ENCODE assay signal across 19 mouse cellular contexts in the genomic region with DNA sequence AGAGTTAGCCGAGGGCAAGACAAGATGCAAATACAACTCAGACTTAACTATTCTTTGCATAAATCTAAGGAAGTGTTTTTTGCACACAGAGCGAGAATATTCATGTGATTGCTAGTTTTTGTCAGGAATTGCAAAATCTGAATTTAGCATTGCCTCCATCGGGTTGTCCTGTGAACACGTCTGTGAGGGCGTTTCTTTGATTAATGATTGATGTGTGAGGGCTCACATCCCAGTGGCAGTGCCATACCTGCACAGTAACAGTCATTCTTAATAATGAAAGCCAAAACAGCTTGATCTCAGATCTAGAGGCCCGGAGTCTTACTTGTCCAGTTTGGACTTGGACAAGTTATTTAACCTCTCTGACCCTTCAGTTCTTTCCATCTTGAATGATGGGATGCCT. TPM values are rescaled to one million over a fixed set of nuclear protein-coding genes. Genes with fewer than 3 reads are reported as not detected.
"Had no signal": no experiment of that assay in that cellular context is flagged by ENCODE, and none has a peak within 500 bp of the region (broad histone marks: within the 10 kb centered on the region; RNA-seq: fewer than 3 reads in every experiment).

No protein-coding gene starts in this region.

- H3K36me3 ChIP-seq: lung, embryonic 15.5 days; midbrain, embryonic 13.5 days; midbrain, embryonic 15.5 days; neural tube, embryonic 12.5 days had no signal

- H3K4me2 ChIP-seq: lung, embryonic 15.5 days; midbrain, embryonic 11.5 days; midbrain, embryonic 13.5 days; midbrain, embryonic 15.5 days; neural tube, embryonic 12.5 days had no signal

- ATAC-seq: lung, postnatal 0 days; midbrain, embryonic 13.5 days; midbrain, embryonic 15.5 days had no signal

- H3K27ac ChIP-seq: lung, embryonic 15.5 days; macrophage; midbrain, embryonic 13.5 days; midbrain, embryonic 15.5 days; neural tube, embryonic 12.5 days had no signal

- DNase-seq: lung, adult 2 months; lung, postnatal 14 days; lung, postnatal 36 days; retina, postnatal 1 day; right cerebral cortex, adult 18-20 months; right cerebral cortex, postnatal 25 days; right cerebral cortex, postnatal 4 days; spleen, adult 18-20 months; thymus, adult 18-20 months; thymus, postnatal 14 days; thymus, postnatal 36 days had no signal

- H3K9ac ChIP-seq: lung, embryonic 15.5 days; midbrain, embryonic 13.5 days; midbrain, embryonic 15.5 days; neural tube, embryonic 12.5 days had no signal

- H3K4me1 ChIP-seq: midbrain, embryonic 15.5 days had no signal

- H3K9me3 ChIP-seq: lung, embryonic 15.5 days; midbrain, embryonic 13.5 days; midbrain, embryonic 15.5 days; neural tube, embryonic 12.5 days had no signal

- H3K4me3 ChIP-seq: lung, embryonic 15.5 days; megakaryocyte, embryonic 14.5 days; midbrain, embryonic 13.5 days; midbrain, embryonic 15.5 days; neural tube, embryonic 12.5 days had no signal

- H3K27me3 ChIP-seq: lung, embryonic 15.5 days; megakaryocyte, embryonic 14.5 days; midbrain, embryonic 13.5 days; midbrain, embryonic 15.5 days; neural tube, embryonic 12.5 days had no signal

RNA-seq across cellular contexts. Expression of a gene that starts 3.5 kb away (rescaled TPM):
- polyA plus RNA-seq: macrophage had no signal
